Mouse (Mus musculus): ENCODE data around the gene Anxa11.

- TF ChIP-seq GATA1 (IDR thresholded peaks at IDR 0.05; ENCODE audit: low read depth, low read length) = no peak
- no peak for TF ChIP-seq MAX (IDR thresholded peaks at IDR 0.05; ENCODE audit: low read length)
- TF ChIP-seq POLR2A (IDR thresholded peaks at IDR 0.05; ENCODE audit: control insufficient read depth in 1 of 2, insufficient read depth in 1 of 2, low read depth in 1 of 2, low read length in 2 of 2, poor library complexity in 1 of 2) = no peak
- TF ChIP-seq CTCF (IDR thresholded peaks at IDR 0.05 in 2 of 3, conservative IDR thresholded peaks at IDR 0.05 in 1 of 3; ENCODE audit: control insufficient read depth in 1 of 3, insufficient read depth in 1 of 3, low read depth in 2 of 3, low read length in 3 of 3, poor library complexity in 1 of 3, severe bottlenecking in 1 of 3) = no peak
These were observed 15.9 kb upstream of the Anxa11 start for GRCm38 (mm10) chr14:25825880-25826626.

Data from MEL (cell line).